Mouse (Mus musculus) urinary bladder, postnatal 10 days (tissue): ENCODE measurements around the gene Togaram2.
"Not testable (repeated sequence)": the region's sequence is repeated elsewhere in the genome, so short reads cannot be mapped to it uniquely, and the experiment has no call there.

Experiments
- DNase-seq: peaks from one replicate; pipeline ENCODE4 v3.0.0; 2022; ENCODE audit warnings: low spot score

Togaram2 gene

GRCm38 (mm10) chr17:71673092-71673491 is at the start of gene Togaram2:
TSS of gene Togaram2 (plus strand) at chr17:71673261.
- no peak for DNase-seq

GRCm38 (mm10) chr17:71631806-71632205 is 41.3 kb upstream of the Togaram2 start:
- no peak for DNase-seq

- no peak for DNase-seq
Measured at GRCm38 (mm10) chr17:71633350-71633749, 39.7 kb upstream of the Togaram2 start.

- DNase-seq: no peak
Measured at GRCm38 (mm10) chr17:71636786-71637185, 36.3 kb upstream of the Togaram2 start.

- no peak for DNase-seq
Measured at GRCm38 (mm10) chr17:71637750-71638265, 35.3 kb upstream of the Togaram2 start.

GRCm38 (mm10) chr17:71639056-71639455 is 34.0 kb upstream of the Togaram2 start:
- DNase-seq: not testable (repeated sequence)

GRCm38 (mm10) chr17:71640421-71641085 is 32.5 kb upstream of the Togaram2 start:
- no peak for DNase-seq

- DNase-seq: no peak
Measured at GRCm38 (mm10) chr17:71642190-71642589, 30.9 kb upstream of the Togaram2 start.

GRCm38 (mm10) chr17:71650011-71650410 is 23.1 kb upstream of the Togaram2 start:
- no peak for DNase-seq

- no peak for DNase-seq
Measured at GRCm38 (mm10) chr17:71652495-71652894, 20.6 kb upstream of the Togaram2 start.

- no peak for DNase-seq
Measured at GRCm38 (mm10) chr17:71652934-71653333, 20.1 kb upstream of the Togaram2 start.

GRCm38 (mm10) chr17:71657521-71657920 is 15.5 kb upstream of the Togaram2 start:
- DNase-seq: no peak

- DNase-seq: no peak
Measured at GRCm38 (mm10) chr17:71658666-71659065, 14.4 kb upstream of the Togaram2 start.

- no peak for DNase-seq
Measured at GRCm38 (mm10) chr17:71660390-71660789, 12.7 kb upstream of the Togaram2 start.

GRCm38 (mm10) chr17:71662751-71663250 is 10.3 kb upstream of the Togaram2 start:
- no peak for DNase-seq

GRCm38 (mm10) chr17:71663491-71663890 is 9.6 kb upstream of the Togaram2 start:
- no peak for DNase-seq

- no peak for DNase-seq
Measured at GRCm38 (mm10) chr17:71664172-71664571, 8.9 kb upstream of the Togaram2 start.

GRCm38 (mm10) chr17:71665201-71665600 is 7.9 kb upstream of the Togaram2 start:
- no peak for DNase-seq

- no peak for DNase-seq
Measured at GRCm38 (mm10) chr17:71669511-71669910, 3.5 kb upstream of the Togaram2 start.

- no peak for DNase-seq
Measured at GRCm38 (mm10) chr17:71671840-71672546, 1.1 kb upstream of the Togaram2 start.

GRCm38 (mm10) chr17:71673936-71674335 is 875 bp downstream of the Togaram2 start:
- no peak for DNase-seq

- no peak for DNase-seq
Measured at GRCm38 (mm10) chr17:71674886-71675285, 1.8 kb downstream of the Togaram2 start.

GRCm38 (mm10) chr17:71681666-71682065 is 8.6 kb downstream of the Togaram2 start:
- no peak for DNase-seq
